Comparison of ENCODE assay signal across 8 mouse cellular contexts in genomic region chr9:98952171-98953050, GRCm38 (mm10). TPM values are rescaled to one million over a fixed set of nuclear protein-coding genes. Genes with fewer than 3 reads are reported as not detected.
DNase-seq lines count a peak whose midpoint lies in the region; ATAC-seq and TF ChIP-seq lines count a peak whose summit lies in the region.

No protein-coding gene starts in this region.

- TF ChIP-seq EP300 in stomach, postnatal 0 days (optimal IDR thresholded peaks at IDR 0.05) = no peak

- peak overlapping the region; percentile 35 for H3K4me3 ChIP-seq in heart, embryonic 13.5 days
- peak overlapping the region; percentile 21; the same call in 1 of the 2 replicates for H3K4me3 ChIP-seq in forebrain, embryonic 12.5 days (replicated peaks)
- peak overlapping the region; percentile 29 for H3K4me3 ChIP-seq in limb, embryonic 12.5 days (replicated peaks)
- no peak overlapping the region for H3K4me3 ChIP-seq in stomach, postnatal 0 days (ENCODE audit: low read depth, low read length)

- peaks cover 34% of the 10 kb centered on the region for H3K4me1 ChIP-seq in heart, embryonic 13.5 days
- H3K4me1 ChIP-seq in forebrain, embryonic 12.5 days = peaks cover 33% of the 10 kb centered on the region
- peaks cover 35% of the 10 kb centered on the region for H3K4me1 ChIP-seq in limb, embryonic 12.5 days (replicated peaks)
- peaks cover 7% of the 10 kb centered on the region for H3K4me1 ChIP-seq in stomach, postnatal 0 days (replicated peaks; ENCODE audit: control insufficient read depth, insufficient read depth)

- no peak for ATAC-seq in heart, embryonic 13.5 days (ENCODE audit: extremely low read depth, insufficient number of reproducible peaks, low FRiP score, low TSS enrichment)
- ATAC-seq in forebrain, embryonic 12.5 days (ENCODE audit: low FRiP score) = no peak
- no peak for ATAC-seq in limb, embryonic 12.5 days (ENCODE audit: insufficient number of reproducible peaks, insufficient read depth, low FRiP score, low TSS enrichment, low read depth)
- ATAC-seq in stomach, postnatal 0 days (ENCODE audit: low FRiP score, low TSS enrichment) = no peak

- no peaks in the 10 kb centered on the region for H3K36me3 ChIP-seq in heart, embryonic 13.5 days
- no peaks in the 10 kb centered on the region for H3K36me3 ChIP-seq in forebrain, embryonic 12.5 days (replicated peaks)
- no peaks in the 10 kb centered on the region for H3K36me3 ChIP-seq in limb, embryonic 12.5 days
- no peaks in the 10 kb centered on the region for H3K36me3 ChIP-seq in stomach, postnatal 0 days (ENCODE audit: control insufficient read depth, insufficient read depth, low read length)

- H3K4me2 ChIP-seq in heart, embryonic 13.5 days = peak overlapping the region; percentile 61
- peak overlapping the region; percentile 39 for H3K4me2 ChIP-seq in forebrain, embryonic 12.5 days
- peak overlapping the region; percentile 51 for H3K4me2 ChIP-seq in limb, embryonic 12.5 days
- H3K4me2 ChIP-seq in stomach, postnatal 0 days (replicated peaks; ENCODE audit: low read depth) = no peak overlapping the region

- DNase-seq in heart, adult 18-20 months = no peak
- peak; percentile 42 for DNase-seq in ES-CJ7 (ENCODE audit: low read depth, low spot score)
- no peak for DNase-seq in stomach, postnatal 0 days (ENCODE audit: low spot score)
- DNase-seq in layer of hippocampus, postnatal 36 days = no peak
- no peak for DNase-seq in adrenal gland, postnatal 14 days

- WGBS in heart, embryonic 13.5 days = under 1% methylated on average over 40 of the region's 40 CpGs
- under 1% methylated on average over 40 of the region's 40 CpGs for WGBS in forebrain, embryonic 12.5 days
- under 1% methylated on average over 40 of the region's 40 CpGs for WGBS in limb, embryonic 12.5 days
- WGBS in stomach, postnatal 0 days = 1% methylated on average over 40 of the region's 40 CpGs

- H3K27ac ChIP-seq in heart, embryonic 13.5 days (replicated peaks) = no peak overlapping the region
- H3K27ac ChIP-seq in forebrain, embryonic 12.5 days = no peak overlapping the region
- no peak overlapping the region for H3K27ac ChIP-seq in limb, embryonic 12.5 days
- H3K27ac ChIP-seq in stomach, postnatal 0 days (replicated peaks) = no peak overlapping the region

- H3K9ac ChIP-seq in heart, embryonic 13.5 days = no peak overlapping the region
- H3K9ac ChIP-seq in forebrain, embryonic 12.5 days = peak overlapping the region; percentile 7; the same call in 1 of the 2 replicates
- no peak overlapping the region for H3K9ac ChIP-seq in limb, embryonic 12.5 days (replicated peaks)
- H3K9ac ChIP-seq in stomach, postnatal 0 days (ENCODE audit: low read length) = no peak overlapping the region

- peak; percentile 26; the same call in 1 of the 2 replicates for TF ChIP-seq CTCF in stomach, postnatal 0 days (IDR thresholded peaks at IDR 0.05; ENCODE audit: low read depth)

- peaks cover 89% of the 10 kb centered on the region for H3K27me3 ChIP-seq in heart, embryonic 13.5 days (replicated peaks)
- H3K27me3 ChIP-seq in forebrain, embryonic 12.5 days = peaks cover 87% of the 10 kb centered on the region
- H3K27me3 ChIP-seq in limb, embryonic 12.5 days = peaks cover 88% of the 10 kb centered on the region
- H3K27me3 ChIP-seq in stomach, postnatal 0 days (ENCODE audit: control insufficient read depth, insufficient read depth, low read length) = peaks cover 25% of the 10 kb centered on the region

- H3K9me3 ChIP-seq in heart, embryonic 13.5 days = no peaks in the 10 kb centered on the region
- H3K9me3 ChIP-seq in forebrain, embryonic 12.5 days = no peaks in the 10 kb centered on the region
- no peaks in the 10 kb centered on the region for H3K9me3 ChIP-seq in limb, embryonic 12.5 days
- no peaks in the 10 kb centered on the region for H3K9me3 ChIP-seq in stomach, postnatal 0 days (ENCODE audit: control insufficient read depth, low read length)

RNA-seq across cellular contexts. Expression of gene Foxl2, which starts 2.7 kb away (rescaled TPM):
- polyA plus RNA-seq in heart, embryonic 13.5 days (2015; fragmentation: Nextera tagmentation; extraction: Ambion mirVana) = not detected in 2 replicates
- not detected for total RNA-seq in heart, adult 18-20 months (2021)
- 1.5 and 2.2 TPM in 2 replicates for polyA plus RNA-seq in forebrain, embryonic 12.5 days (2016; fragmentation: Nextera tagmentation; extraction: Ambion mirVana)
- polyA plus RNA-seq in limb, embryonic 12.5 days (2016; fragmentation: Nextera tagmentation; extraction: Ambion mirVana) = 0.06 TPM in 1 of 2 replicates, not detected in the other
- polyA plus RNA-seq in stomach, postnatal 0 days (2015; fragmentation: Nextera tagmentation; extraction: Ambion mirVana) = 0.02 TPM in 1 of 2 replicates, not detected in the other
- under 1 TPM; 0.57 to 0.96 TPM for total RNA-seq in layer of hippocampus, postnatal 36 days (2021)
- total RNA-seq in adrenal gland, postnatal 14 days (2021) = not detected in 2 replicates

RNA-seq across cellular contexts. Expression of gene Faim, which starts 33.8 kb away (rescaled TPM):
- polyA plus RNA-seq in heart, embryonic 13.5 days (2015; fragmentation: Nextera tagmentation; extraction: Ambion mirVana) = 26.6 and 33.5 TPM in 2 replicates
- 1 to 10 TPM; 4.8 to 5.6 TPM for total RNA-seq in heart, adult 18-20 months (2021)
- 85.7 and 87.5 TPM in 2 replicates for polyA plus RNA-seq in forebrain, embryonic 12.5 days (2016; fragmentation: Nextera tagmentation; extraction: Ambion mirVana)
- polyA plus RNA-seq in limb, embryonic 12.5 days (2016; fragmentation: Nextera tagmentation; extraction: Ambion mirVana) = 51.2 and 53.5 TPM in 2 replicates
- 32.3 and 32.9 TPM in 2 replicates for polyA plus RNA-seq in stomach, postnatal 0 days (2015; fragmentation: Nextera tagmentation; extraction: Ambion mirVana)
- 10 to 100 TPM; 64.5 to 67.3 TPM for total RNA-seq in layer of hippocampus, postnatal 36 days (2021)
- 27.8 and 31.9 TPM in 2 replicates for total RNA-seq in adrenal gland, postnatal 14 days (2021)

RNA-seq across cellular contexts. Expression of gene 7420426K07Rik, which starts 49.5 kb away (rescaled TPM):
- not detected in 2 replicates for polyA plus RNA-seq in heart, embryonic 13.5 days (2015; fragmentation: Nextera tagmentation; extraction: Ambion mirVana)
- total RNA-seq in heart, adult 18-20 months (2021) = not detected
- polyA plus RNA-seq in forebrain, embryonic 12.5 days (2016; fragmentation: Nextera tagmentation; extraction: Ambion mirVana) = not detected in 2 replicates
- not detected in 2 replicates for polyA plus RNA-seq in limb, embryonic 12.5 days (2016; fragmentation: Nextera tagmentation; extraction: Ambion mirVana)
- polyA plus RNA-seq in stomach, postnatal 0 days (2015; fragmentation: Nextera tagmentation; extraction: Ambion mirVana) = not detected in 2 replicates
- total RNA-seq in layer of hippocampus, postnatal 36 days (2021) = not detected
- not detected in 2 replicates for total RNA-seq in adrenal gland, postnatal 14 days (2021)
